ENCODE assay signal across 9 mouse cellular contexts in genomic region chr19:7164238-7164637, GRCm38 (mm10). TPM values are rescaled to one million over a fixed set of nuclear protein-coding genes. Genes with fewer than 3 reads are reported as not detected.
DNase-seq lines count a peak whose midpoint lies in the region; ATAC-seq and TF ChIP-seq lines count a peak whose summit lies in the region.
"Had no signal": no experiment of that assay in that cellular context is flagged by ENCODE, and none has a peak within 500 bp of the region (broad histone marks: within the 10 kb centered on the region; RNA-seq: fewer than 3 reads in every experiment).

No protein-coding gene starts in this region.

- 9% methylated on average over 6 of the region's 6 CpGs for WGBS in cerebellum, adult 2 months
- 8% methylated on average over 6 of the region's 6 CpGs for WGBS in midbrain, embryonic 13.5 days

- peak; percentile 72 to 76 for DNase-seq in cerebellum, adult 2 months
- DNase-seq in testis, postnatal 10 days (ENCODE audit: low spot score), result peak; percentile 49
- DNase-seq in testis, postnatal 14 days (ENCODE audit: low spot score), result no peak
- no peak for DNase-seq in spleen, postnatal 36 days (ENCODE audit: low spot score in 2 of 2)
- DNase-seq in urinary bladder, postnatal 36 days (ENCODE audit: low spot score in 2 of 2), result no peak
- no peak for DNase-seq in embryo, embryonic 10.5 days (ENCODE audit: low spot score)
- DNase-seq: liver, embryonic 13.5 days had no signal

- no peak for ATAC-seq in cerebellum, adult (ENCODE audit: insufficient number of reproducible peaks, low FRiP score, low TSS enrichment)
- ATAC-seq in midbrain, embryonic 13.5 days, result no peak

- H3K4me2 ChIP-seq in midbrain, embryonic 13.5 days (replicated peaks), result peak overlapping the region; percentile 95

- H3K4me1 ChIP-seq in cerebellum, adult 2 months (ENCODE audit: control insufficient read depth, insufficient read depth, low read length), result peaks cover 25% of the 10 kb centered on the region
- peaks cover 49% of the 10 kb centered on the region for H3K4me1 ChIP-seq in midbrain, embryonic 13.5 days (replicated peaks)

- no peaks in the 10 kb centered on the region for H3K36me3 ChIP-seq in midbrain, embryonic 13.5 days
- H3K36me3 ChIP-seq: liver, embryonic 13.5 days had no signal

- peak overlapping the region; percentile 92 for H3K4me3 ChIP-seq in cerebellum, adult 2 months (replicated peaks; ENCODE audit: insufficient read depth, low read depth, low read length)
- H3K4me3 ChIP-seq in midbrain, embryonic 13.5 days (replicated peaks), result peak overlapping the region; percentile 82

- peak overlapping the region; percentile 88 for H3K9ac ChIP-seq in midbrain, embryonic 13.5 days (replicated peaks)
- H3K9ac ChIP-seq: liver, embryonic 13.5 days had no signal

- TF ChIP-seq POLR2A in cerebellum, adult 2 months (IDR thresholded peaks at IDR 0.05; ENCODE audit: borderline replicate concordance, insufficient read depth, low read length), result 0 out of 2 replicates have a peak, but pooled peaks have one; percentile 30

- no peak for TF ChIP-seq CTCF in cerebellum, adult 2 months (IDR thresholded peaks at IDR 0.05; ENCODE audit: borderline replicate concordance, insufficient read depth, low read depth, low read length)

- H3K27ac ChIP-seq in cerebellum, adult 2 months (ENCODE audit: insufficient read depth, low read length), result peak overlapping the region; percentile 83
- no peak overlapping the region for H3K27ac ChIP-seq in midbrain, embryonic 13.5 days
- H3K27ac ChIP-seq: liver, embryonic 13.5 days had no signal

- no peaks in the 10 kb centered on the region for H3K27me3 ChIP-seq in cerebellum, adult 2 months (ENCODE audit: control insufficient read depth, insufficient read depth, low read length)
- peaks cover 77% of the 10 kb centered on the region for H3K27me3 ChIP-seq in midbrain, embryonic 13.5 days

- H3K9me3 ChIP-seq in midbrain, embryonic 13.5 days, result no peaks in the 10 kb centered on the region
- H3K9me3 ChIP-seq: liver, embryonic 13.5 days had no signal

RNA-seq across cellular contexts. Expression of gene Otub1, which starts 41.9 kb away (rescaled TPM):
- polyA plus RNA-seq in cerebellum, adult 2 months (2012; rRNA removed), result 234 and 248 TPM in 2 replicates
- polyA plus RNA-seq in midbrain, embryonic 13.5 days (2015; fragmentation: Nextera tagmentation; extraction: Ambion mirVana), result 247 and 260 TPM in 2 replicates

RNA-seq across cellular contexts. Expression of gene Cox8a, which starts 53.2 kb away (rescaled TPM):
- polyA plus RNA-seq in cerebellum, adult 2 months (2012; rRNA removed), result 1,171 and 1,228 TPM in 2 replicates
- 750 and 771 TPM in 2 replicates for polyA plus RNA-seq in midbrain, embryonic 13.5 days (2015; fragmentation: Nextera tagmentation; extraction: Ambion mirVana)

RNA-seq across cellular contexts. Expression of gene Flrt1, which starts 58.7 kb away (rescaled TPM):
- 5.4 and 6.2 TPM in 2 replicates for polyA plus RNA-seq in cerebellum, adult 2 months (2012; rRNA removed)
- polyA plus RNA-seq in midbrain, embryonic 13.5 days (2015; fragmentation: Nextera tagmentation; extraction: Ambion mirVana), result 8.3 and 9.2 TPM in 2 replicates

Comparison
In these comparisons a context has a peak if more than half of its experiments do, and no peak if none do; other contexts are left out.
1. DNase-seq: peak in cerebellum, adult 2 months (2 of 2) and testis, postnatal 10 days (single experiment); none in testis, postnatal 14 days (single experiment), spleen, postnatal 36 days (0 of 2), urinary bladder, postnatal 36 days (0 of 2) and embryo, embryonic 10.5 days (single experiment).